Mouse (Mus musculus): Measurements from ENCODE around the gene Sdc1.

DNA sequence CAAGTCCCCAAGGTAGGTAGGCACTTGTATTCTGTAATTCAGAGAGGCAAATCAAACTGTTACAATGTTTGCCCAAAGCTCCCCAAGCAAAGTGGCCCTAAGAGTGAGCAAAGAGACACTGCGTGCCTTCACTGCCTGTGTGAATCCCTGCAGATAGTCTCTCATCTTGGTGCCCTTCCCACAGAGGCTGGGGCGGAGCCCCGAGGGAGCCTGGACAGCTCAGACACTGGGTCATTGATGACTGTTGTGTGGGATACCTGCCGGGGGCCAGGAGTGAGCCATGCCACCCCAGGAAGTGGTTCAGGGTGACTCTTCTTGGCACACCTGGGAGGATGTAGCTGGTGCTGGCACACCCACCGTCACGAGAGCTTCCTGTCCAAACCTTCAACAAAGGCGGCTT is 10.1 kb upstream of the Sdc1 start:
- TF ChIP-seq CTCF (conservative IDR thresholded peaks at IDR 0.05; ENCODE audit: insufficient read depth, insufficient read length, low read depth, low read length): no peak
- TF ChIP-seq POLR2A (IDR thresholded peaks at IDR 0.05; ENCODE audit: low read depth, low read length): no peak

Measured in kidney, adult 2 months (tissue).